ENCODE assay signal across 11 mouse cellular contexts in genomic region chr3:65612387-65612786, GRCm38 (mm10). TPM values are rescaled to one million over a fixed set of nuclear protein-coding genes. Genes with fewer than 3 reads are reported as not detected.
DNase-seq lines count a peak whose midpoint lies in the region; ATAC-seq lines count a peak whose summit lies in the region.
"Had no signal": no experiment of that assay in that cellular context is flagged by ENCODE, and none has a peak within 500 bp of the region (broad histone marks: within the 10 kb centered on the region; RNA-seq: fewer than 3 reads in every experiment).

No protein-coding gene starts in this region.

- no peak overlapping the region for H3K9ac ChIP-seq in embryonic facial prominence, embryonic 12.5 days
- H3K9ac ChIP-seq in intestine, embryonic 16.5 days (ENCODE audit: low read depth, low read length) = no peak overlapping the region
- no peak overlapping the region for H3K9ac ChIP-seq in intestine, embryonic 15.5 days
- no peak overlapping the region for H3K9ac ChIP-seq in lung, embryonic 16.5 days (ENCODE audit: low read length)
- H3K9ac ChIP-seq: forebrain, embryonic 15.5 days; kidney, embryonic 15.5 days had no signal

- H3K4me1 ChIP-seq in embryonic facial prominence, embryonic 12.5 days = peaks cover 13% of the 10 kb centered on the region; the same call in 1 of the 2 replicates
- peaks cover 8% of the 10 kb centered on the region; the same call in 1 of the 2 replicates for H3K4me1 ChIP-seq in embryonic facial prominence, embryonic 10.5 days
- no peaks in the 10 kb centered on the region for H3K4me1 ChIP-seq in intestine, embryonic 16.5 days (ENCODE audit: control insufficient read depth, insufficient read depth, low read length)
- 0 out of 2 replicates have a peak, but pooled peaks cover 7% of the 10 kb centered on the region for H3K4me1 ChIP-seq in intestine, embryonic 15.5 days (replicated peaks)
- peaks cover 16% of the 10 kb centered on the region; the same call in 1 of the 2 replicates for H3K4me1 ChIP-seq in lung, embryonic 16.5 days (replicated peaks; ENCODE audit: control insufficient read depth, insufficient read depth, low read length)
- H3K4me1 ChIP-seq in hindbrain, embryonic 10.5 days (replicated peaks) = peaks cover 8% of the 10 kb centered on the region
- H3K4me1 ChIP-seq: forebrain, embryonic 15.5 days; kidney, embryonic 15.5 days had no signal

- H3K36me3 ChIP-seq in embryonic facial prominence, embryonic 12.5 days = no peaks in the 10 kb centered on the region
- H3K36me3 ChIP-seq in embryonic facial prominence, embryonic 10.5 days (replicated peaks) = no peaks in the 10 kb centered on the region
- no peaks in the 10 kb centered on the region for H3K36me3 ChIP-seq in intestine, embryonic 16.5 days (ENCODE audit: control insufficient read depth, insufficient read depth, low read length)
- H3K36me3 ChIP-seq in intestine, embryonic 15.5 days = no peaks in the 10 kb centered on the region
- no peaks in the 10 kb centered on the region for H3K36me3 ChIP-seq in lung, embryonic 16.5 days (ENCODE audit: control insufficient read depth, insufficient read depth, low read length)
- H3K36me3 ChIP-seq in hindbrain, embryonic 10.5 days = no peaks in the 10 kb centered on the region
- H3K36me3 ChIP-seq: forebrain, embryonic 15.5 days; kidney, embryonic 15.5 days; midbrain, embryonic 10.5 days had no signal

- no peak overlapping the region for H3K4me2 ChIP-seq in embryonic facial prominence, embryonic 12.5 days (replicated peaks)
- no peak overlapping the region for H3K4me2 ChIP-seq in intestine, embryonic 16.5 days (ENCODE audit: low read depth, low read length)
- no peak overlapping the region for H3K4me2 ChIP-seq in intestine, embryonic 15.5 days (replicated peaks)
- H3K4me2 ChIP-seq in lung, embryonic 16.5 days (ENCODE audit: low read depth, low read length) = peak overlapping the region; percentile 31; the same call in 1 of the 2 replicates
- H3K4me2 ChIP-seq: forebrain, embryonic 15.5 days; kidney, embryonic 15.5 days had no signal

- no peaks in the 10 kb centered on the region for H3K9me3 ChIP-seq in embryonic facial prominence, embryonic 12.5 days
- no peaks in the 10 kb centered on the region for H3K9me3 ChIP-seq in embryonic facial prominence, embryonic 10.5 days
- no peaks in the 10 kb centered on the region for H3K9me3 ChIP-seq in intestine, embryonic 16.5 days (ENCODE audit: control insufficient read depth, low read length)
- H3K9me3 ChIP-seq in intestine, embryonic 15.5 days = no peaks in the 10 kb centered on the region
- no peaks in the 10 kb centered on the region for H3K9me3 ChIP-seq in lung, embryonic 16.5 days (ENCODE audit: control insufficient read depth, low read length)
- H3K9me3 ChIP-seq in hindbrain, embryonic 10.5 days = no peaks in the 10 kb centered on the region
- H3K9me3 ChIP-seq: forebrain, embryonic 15.5 days; kidney, embryonic 15.5 days; midbrain, embryonic 10.5 days had no signal

- no peaks in the 10 kb centered on the region for H3K27me3 ChIP-seq in embryonic facial prominence, embryonic 12.5 days
- H3K27me3 ChIP-seq in embryonic facial prominence, embryonic 10.5 days (replicated peaks; ENCODE audit: low read depth, poor library complexity, severe bottlenecking) = no peaks in the 10 kb centered on the region
- no peaks in the 10 kb centered on the region for H3K27me3 ChIP-seq in intestine, embryonic 16.5 days (replicated peaks; ENCODE audit: control insufficient read depth, insufficient read depth, low read length)
- no peaks in the 10 kb centered on the region for H3K27me3 ChIP-seq in intestine, embryonic 15.5 days (replicated peaks)
- no peaks in the 10 kb centered on the region for H3K27me3 ChIP-seq in lung, embryonic 16.5 days (ENCODE audit: control insufficient read depth, insufficient read depth, low read depth, low read length)
- no peaks in the 10 kb centered on the region for H3K27me3 ChIP-seq in hindbrain, embryonic 10.5 days (ENCODE audit: insufficient read depth, poor library complexity, severe bottlenecking)
- H3K27me3 ChIP-seq: forebrain, embryonic 15.5 days; kidney, embryonic 15.5 days had no signal

- WGBS in embryonic facial prominence, embryonic 12.5 days = 48% methylated on average over 6 of the region's 6 CpGs
- 79% methylated on average over 6 of the region's 6 CpGs for WGBS in embryonic facial prominence, embryonic 10.5 days
- 44% methylated on average over 6 of the region's 6 CpGs for WGBS in intestine, embryonic 16.5 days
- WGBS in intestine, embryonic 15.5 days = 48% methylated on average over 6 of the region's 6 CpGs
- 23% methylated on average over 6 of the region's 6 CpGs for WGBS in lung, embryonic 16.5 days
- 82% methylated on average over 6 of the region's 6 CpGs for WGBS in hindbrain, embryonic 10.5 days

- no peak for ATAC-seq in embryonic facial prominence, embryonic 12.5 days (ENCODE audit: insufficient number of reproducible peaks, insufficient read depth, low FRiP score, low TSS enrichment)
- no peak for ATAC-seq in intestine, embryonic 16.5 days
- ATAC-seq in intestine, embryonic 15.5 days = no peak
- peak; percentile 77 for ATAC-seq in lung, embryonic 16.5 days (ENCODE audit: low read depth)
- ATAC-seq: forebrain, embryonic 15.5 days had no signal

- H3K27ac ChIP-seq in embryonic facial prominence, embryonic 12.5 days = peak overlapping the region; percentile 36; the same call in 1 of the 2 replicates
- H3K27ac ChIP-seq in embryonic facial prominence, embryonic 10.5 days (replicated peaks) = no peak overlapping the region
- 0 out of 2 replicates have a peak overlapping the region, but pooled peaks have one; percentile 2 for H3K27ac ChIP-seq in intestine, embryonic 16.5 days (ENCODE audit: low read length)
- H3K27ac ChIP-seq in intestine, embryonic 15.5 days = no peak overlapping the region
- H3K27ac ChIP-seq in lung, embryonic 16.5 days (ENCODE audit: low read length) = peak overlapping the region; percentile 77
- H3K27ac ChIP-seq in hindbrain, embryonic 10.5 days = no peak overlapping the region
- H3K27ac ChIP-seq: forebrain, embryonic 15.5 days; kidney, embryonic 15.5 days had no signal

- no peak for DNase-seq in embryonic facial prominence, embryonic 10.5 days (ENCODE audit: low spot score)
- DNase-seq in adipocyte (ENCODE audit: low spot score) = peak; percentile 31
- no peak for DNase-seq in urinary bladder, postnatal 10 days (ENCODE audit: low spot score)
- DNase-seq in hindbrain, embryonic 10.5 days (ENCODE audit: low spot score) = no peak

- no peak overlapping the region for H3K4me3 ChIP-seq in embryonic facial prominence, embryonic 12.5 days
- H3K4me3 ChIP-seq in embryonic facial prominence, embryonic 10.5 days = no peak overlapping the region
- H3K4me3 ChIP-seq in intestine, embryonic 16.5 days (ENCODE audit: low read length) = no peak overlapping the region
- no peak overlapping the region for H3K4me3 ChIP-seq in intestine, embryonic 15.5 days (replicated peaks)
- H3K4me3 ChIP-seq in lung, embryonic 16.5 days (ENCODE audit: low read length) = no peak overlapping the region
- H3K4me3 ChIP-seq in hindbrain, embryonic 10.5 days = no peak overlapping the region
- H3K4me3 ChIP-seq: forebrain, embryonic 15.5 days; kidney, embryonic 15.5 days; midbrain, embryonic 10.5 days had no signal

RNA-seq across cellular contexts. Expression of gene Lekr1, which starts 53.6 kb away (rescaled TPM):
- 8.7 and 9.6 TPM in 2 replicates for polyA plus RNA-seq in embryonic facial prominence, embryonic 12.5 days (2016; fragmentation: Nextera tagmentation; extraction: Ambion mirVana)
- 4.0 and 5.3 TPM in 2 replicates for polyA plus RNA-seq in embryonic facial prominence, embryonic 10.5 days (2016; fragmentation: Nextera tagmentation; extraction: Ambion mirVana)
- polyA plus RNA-seq in intestine, embryonic 16.5 days (2015; fragmentation: Nextera tagmentation; extraction: Ambion mirVana) = 6.2 and 7.3 TPM in 2 replicates
- 6.5 and 7.5 TPM in 2 replicates for polyA plus RNA-seq in intestine, embryonic 15.5 days (2015; fragmentation: Nextera tagmentation; extraction: Ambion mirVana)
- polyA plus RNA-seq in lung, embryonic 16.5 days (2015; fragmentation: Nextera tagmentation; extraction: Ambion mirVana) = 10.1 and 11.1 TPM in 2 replicates
- polyA plus RNA-seq in hindbrain, embryonic 10.5 days (2016; fragmentation: Nextera tagmentation; extraction: Ambion mirVana) = 2.9 and 3.7 TPM in 2 replicates

Comparison
In these comparisons a context has a peak if more than half of its experiments do, and no peak if none do; other contexts are left out.
1. H3K27ac ChIP-seq: peak in embryonic facial prominence, embryonic 12.5 days (single experiment), intestine, embryonic 16.5 days (single experiment) and lung, embryonic 16.5 days (single experiment); none in embryonic facial prominence, embryonic 10.5 days (single experiment), intestine, embryonic 15.5 days (single experiment) and hindbrain, embryonic 10.5 days (single experiment).